Mouse (Mus musculus) midbrain, postnatal 0 days (tissue): ENCODE measurements around the gene Olfr548-ps1. TPM values are rescaled to one million over a fixed set of nuclear protein-coding genes. Genes with fewer than 3 reads are reported as not detected.
A peak's percentile ranks its signal among the peaks of the same experiment; 100 is the strongest.

ENCODE experiments used
- ATAC-seq: fragments of 200-750 bp; cut with Nextera tagmentation; 2 replicates; pipeline ENCODE4 v1.8.0; 2017; ENCODE audit warnings: moderate number of reproducible peaks, mild to moderate bottlenecking, moderate TSS enrichment, moderate library complexity; ENCODE audit not compliant: low FRiP score
- DNase-seq: peaks from one replicate; pipeline ENCODE4 v3.0.0-alpha.2; 2015; ENCODE audit warnings: low spot score
- H3K27ac ChIP-seq: fragments of 300-500 bp; sonication (generic); 2 replicates; pipeline ENCODE4 v1.5.1; 2014; ENCODE audit warnings: low read depth, mild to moderate bottlenecking, low read length, mixed read lengths
- H3K27me3 ChIP-seq: fragments of 300-500 bp; sonication (generic); 2 replicates; pipeline ENCODE4 v1.6.1; 2014; ENCODE audit warnings: low read length, control low read depth, mixed read lengths; ENCODE audit not compliant: insufficient read depth
- H3K36me3 ChIP-seq: fragments of 300-500 bp; sonication (generic); 2 replicates; pipeline ENCODE4 v1.6.1; 2014; ENCODE audit warnings: low read length, control low read depth, mixed read lengths; ENCODE audit not compliant: insufficient read depth
- H3K4me1 ChIP-seq: fragments of 300-500 bp; sonication (generic); 2 replicates; pipeline ENCODE4 v1.6.1; 2014; ENCODE audit warnings: mild to moderate bottlenecking, control low read depth, antibody characterized with exemption, low read length, mixed read lengths; ENCODE audit not compliant: insufficient read depth
- H3K4me2 ChIP-seq: fragments of 300-500 bp; sonication (generic); 2 replicates; pipeline ENCODE4 v1.6.1; 2014; ENCODE audit warnings: low read depth, mild to moderate bottlenecking, low read length, mixed read lengths; ENCODE audit not compliant: poor library complexity, severe bottlenecking
- H3K4me3 ChIP-seq: fragments of 300-500 bp; sonication (generic); 2 replicates; pipeline ENCODE4 v1.5.1; 2014; ENCODE audit warnings: low read depth, mild to moderate bottlenecking, low read length, moderate library complexity
- H3K9ac ChIP-seq: fragments of 300-500 bp; sonication (generic); replicated peaks from 2 replicates; pipeline ENCODE4 v1.6.1; 2014; ENCODE audit warnings: mild to moderate bottlenecking, low read length, moderate library complexity, mixed read lengths; ENCODE audit not compliant: poor library complexity, severe bottlenecking
- H3K9me3 ChIP-seq: fragments of 300-500 bp; sonication (generic); 2 replicates; pipeline ENCODE4 v1.6.1; 2016; ENCODE audit warnings: low read length, control low read depth
- CTCF ChIP-seq: IDR thresholded peaks from 2 replicates; pipeline ENCODE4 v1.5.1; 2016; ENCODE audit warnings: antibody characterized with exemption, mild to moderate bottlenecking
- WGBS: fragments of 180-500 bp; shearing (Covaris S2); extraction: QIAGEN DNeasy Blood & Tissue Kit; methylation state at CpG from one replicate; pipeline ENCODE4 v1.1.7; 2014; 5-methylcytosine and 5-hydroxymethylcytosine counted together
- polyA plus RNA-seq: library from polyadenylated mRNA; unstranded; fragments of >200 nt; fragmentation: Nextera tagmentation; extraction: Ambion mirVana; gene quantifications from 2 replicates; pipeline ENCODE4 v1.2.1, GENCODE M21; 2015
- total RNA-seq: library from RNA; depleted of rRNA; stranded (reverse); fragments of >200 nt; gene quantifications from 2 replicates; pipeline ENCODE4 v1.2.3, GENCODE M21; 2014

The Olfr548-ps1 gene
- total and polyA plus RNA-seq, 2 experiments from 2014 or later: not detected

GRCm38 (mm10) chr7:102508666-102509065, 32.0 kb upstream of the Olfr548-ps1 start:
- no peak overlapping the region for H3K27ac ChIP-seq
- no peak overlapping the region for H3K4me2 ChIP-seq
- WGBS: 92% methylated on average over 6 of the region's 6 CpGs
- no peaks in the 10 kb centered on the region for H3K9me3 ChIP-seq
- H3K27me3 ChIP-seq: peaks cover under 1% of the 10 kb centered on the region; the same call in 1 of the 2 replicates
- ATAC-seq (no peak), DNase-seq (no peak)
- no peak overlapping the region for H3K9ac ChIP-seq
- TF ChIP-seq CTCF: no peak
- no peaks in the 10 kb centered on the region for H3K36me3 ChIP-seq
- no peaks in the 10 kb centered on the region for H3K4me1 ChIP-seq
- no peak overlapping the region for H3K4me3 ChIP-seq

GRCm38 (mm10) chr7:102509726-102510125, 31.0 kb upstream of the Olfr548-ps1 start:
- 76% methylated on average over 7 of the region's 7 CpGs for WGBS
- Histone ChIP-seq H3K9ac (no peak overlapping the region), H3K4me3 (no peak overlapping the region), H3K36me3 (no peaks in the 10 kb centered on the region), H3K27me3 (peaks cover 5% of the 10 kb centered on the region; the same call in 1 of the 2 replicates), H3K27ac (no peak overlapping the region), H3K9me3 (no peaks in the 10 kb centered on the region), H3K4me1 (no peaks in the 10 kb centered on the region), H3K4me2 (no peak overlapping the region)
- TF ChIP-seq CTCF: no peak
- ATAC-seq (no peak), DNase-seq (no peak)

- no peaks in the 10 kb centered on the region for H3K4me1 ChIP-seq
Observed at GRCm38 (mm10) chr7:102511927-102512326, 28.8 kb upstream of the Olfr548-ps1 start.

GRCm38 (mm10) chr7:102512814-102513435, 27.8 kb upstream of the Olfr548-ps1 start:
- DNase-seq: peak; percentile 87
- Histone ChIP-seq H3K27ac (peak overlapping the region; percentile 34; the same call in 1 of the 2 replicates), H3K27me3 (peaks cover 5% of the 10 kb centered on the region; the same call in 1 of the 2 replicates), H3K36me3 (no peaks in the 10 kb centered on the region), H3K4me3 (peak overlapping the region; percentile 54), H3K9ac (peak overlapping the region; percentile 74), H3K4me2 (peak overlapping the region; percentile 89), H3K9me3 (no peaks in the 10 kb centered on the region), H3K4me1 (no peaks in the 10 kb centered on the region)
- WGBS: under 1% methylated on average over 53 of the region's 54 CpGs
- peak; percentile 92 for ATAC-seq
- TF ChIP-seq CTCF: peak; percentile 87

More at GRCm38 (mm10) chr7:102511927-102512326, 28.8 kb upstream of the Olfr548-ps1 start:
- 96% methylated on average over 10 of the region's 10 CpGs for whole genome bisulfite sequencing
- no peak overlapping the region for H3K4me2 ChIP-seq
- H3K9ac ChIP-seq: no peak overlapping the region
- no peak overlapping the region for H3K27ac ChIP-seq
- no peaks in the 10 kb centered on the region for H3K9me3 ChIP-seq
- H3K36me3 ChIP-seq: no peaks in the 10 kb centered on the region
- DNase-seq (no peak), ATAC-seq (no peak)
- no peak for TF ChIP-seq CTCF
- no peak overlapping the region for H3K4me3 ChIP-seq
- peaks cover 5% of the 10 kb centered on the region; the same call in 1 of the 2 replicates for H3K27me3 ChIP-seq

GRCm38 (mm10) chr7:102514144-102514543, 26.6 kb upstream of the Olfr548-ps1 start:
- Histone ChIP-seq H3K9me3 (no peaks in the 10 kb centered on the region), H3K9ac (no peak overlapping the region), H3K4me3 (no peak overlapping the region), H3K27me3 (peaks cover 5% of the 10 kb centered on the region; the same call in 1 of the 2 replicates), H3K4me1 (no peaks in the 10 kb centered on the region), H3K27ac (no peak overlapping the region), H3K36me3 (no peaks in the 10 kb centered on the region), H3K4me2 (no peak overlapping the region)
- TF ChIP-seq CTCF: no peak
- DNase-seq (no peak), ATAC-seq (no peak)
- WGBS: 72% methylated on average over 4 of the region's 4 CpGs

- H3K36me3 ChIP-seq: no peaks in the 10 kb centered on the region
- TF ChIP-seq CTCF: no peak
- peaks cover 5% of the 10 kb centered on the region; the same call in 1 of the 2 replicates for H3K27me3 ChIP-seq
- H3K9ac ChIP-seq: no peak overlapping the region
- no peak for ATAC-seq
- H3K4me3 ChIP-seq: no peak overlapping the region
- WGBS: 67% methylated on average over 10 of the region's 10 CpGs
- H3K4me2 ChIP-seq: no peak overlapping the region
- H3K4me1 ChIP-seq: no peaks in the 10 kb centered on the region
- DNase-seq: peak; percentile 48
- no peak overlapping the region for H3K27ac ChIP-seq
- H3K9me3 ChIP-seq: no peaks in the 10 kb centered on the region
Observed at GRCm38 (mm10) chr7:102516261-102517050, 24.2 kb upstream of the Olfr548-ps1 start.
